Mouse (Mus musculus): Measurements from ENCODE around the gene Fabp1. TPM values are rescaled to one million over a fixed set of nuclear protein-coding genes. Genes with fewer than 3 reads are reported as not detected.

Fabp1 gene
- polyA plus RNA-seq, 1 experiment from 2014 or later, result 1.3 TPM

- Histone ChIP-seq H3K27ac (no peak overlapping the region), H3K27me3 (no peaks in the 10 kb centered on the region)
These were observed 50.0 kb downstream of the Fabp1 start for GRCm38 (mm10) chr6:71249615-71250014.

DNA sequence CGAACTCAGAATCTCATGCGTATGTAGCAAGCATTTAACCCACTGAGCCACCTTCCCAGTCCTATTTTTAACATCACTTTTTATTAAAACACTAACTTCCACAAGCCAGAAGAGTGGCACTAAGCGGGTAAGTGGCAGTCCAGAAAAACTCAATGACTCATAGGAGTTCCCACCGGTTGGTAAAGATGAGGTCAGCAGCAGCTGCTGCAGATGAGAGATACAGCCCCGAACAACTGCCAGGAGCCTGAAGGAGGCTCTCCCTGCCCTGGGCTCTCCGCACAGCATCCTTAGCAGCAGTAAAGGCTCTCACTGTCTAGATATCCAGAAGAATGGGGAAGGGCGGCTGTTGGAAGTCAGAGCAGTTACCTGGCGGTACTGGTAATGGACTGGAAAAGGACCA is 51.3 kb downstream of the Fabp1 start:
- H3K4me1 ChIP-seq, result no peaks in the 10 kb centered on the region
- ATAC-seq (ENCODE audit: borderline replicate concordance, extremely low read depth, low FRiP score, low TSS enrichment), result no peak

More at GRCm38 (mm10) chr6:71249615-71250014, 50.0 kb downstream of the Fabp1 start:
- 60% methylated on average over 3 of the region's 3 CpGs for WGBS
- H3K9ac ChIP-seq, result no peak overlapping the region
- no peak overlapping the region for H3K4me2 ChIP-seq
- no peak for ATAC-seq (ENCODE audit: borderline replicate concordance, extremely low read depth, low FRiP score, low TSS enrichment)
- no peaks in the 10 kb centered on the region for H3K9me3 ChIP-seq
- no peak overlapping the region for H3K4me3 ChIP-seq
- H3K4me1 ChIP-seq, result no peaks in the 10 kb centered on the region
- H3K36me3 ChIP-seq, result no peaks in the 10 kb centered on the region

DNA sequence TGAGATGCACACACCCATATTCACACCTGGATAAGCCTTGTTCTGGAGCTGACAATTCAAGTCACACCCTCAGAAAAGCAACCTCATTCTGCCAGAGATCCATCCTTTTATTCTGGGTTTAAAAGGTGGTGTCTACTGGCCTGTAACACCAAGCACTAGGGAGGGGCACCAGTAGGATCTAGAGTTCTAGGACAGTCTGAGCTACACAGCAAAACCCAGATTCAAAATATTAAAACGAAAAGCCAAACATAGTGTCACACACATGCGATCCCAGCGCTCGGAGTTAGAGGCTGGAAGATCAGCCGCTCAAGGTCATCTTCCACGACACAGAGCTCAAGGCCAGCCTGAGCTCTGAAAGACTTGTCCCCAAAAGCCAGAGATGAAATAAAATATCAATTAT is 54.8 kb downstream of the Fabp1 start:
- H3K36me3 ChIP-seq, result no peaks in the 10 kb centered on the region
- H3K9me3 ChIP-seq, result no peaks in the 10 kb centered on the region
- no peak overlapping the region for H3K27ac ChIP-seq
- ATAC-seq (ENCODE audit: borderline replicate concordance, extremely low read depth, low FRiP score, low TSS enrichment), result no peak
- H3K4me1 ChIP-seq, result no peaks in the 10 kb centered on the region
- H3K4me3 ChIP-seq, result no peak overlapping the region
- H3K4me2 ChIP-seq, result no peak overlapping the region
- H3K9ac ChIP-seq, result no peak overlapping the region
- WGBS, result 83% methylated on average over 6 of the region's 6 CpGs
- H3K27me3 ChIP-seq, result no peaks in the 10 kb centered on the region

More for the DNA sequence above, 51.3 kb downstream of the Fabp1 start:
- Histone ChIP-seq H3K4me2 (no peak overlapping the region), H3K36me3 (no peaks in the 10 kb centered on the region), H3K4me3 (no peak overlapping the region), H3K9ac (no peak overlapping the region), H3K9me3 (no peaks in the 10 kb centered on the region), H3K27me3 (no peaks in the 10 kb centered on the region), H3K27ac (no peak overlapping the region)
- WGBS, result 76% methylated on average over 8 of the region's 8 CpGs

Other genes starting within 250 kb of the Fabp1 start
- gene Foxi3, start 243.3 kb upstream of the Fabp1 start, polyA plus RNA-seq (2015; fragmentation: Nextera tagmentation; extraction: Ambion mirVana), result not detected in 2 replicates
- gene Thnsl2, start 55.4 kb upstream of the Fabp1 start, polyA plus RNA-seq (2015; fragmentation: Nextera tagmentation; extraction: Ambion mirVana), result 7.4 and 8.3 TPM in 2 replicates
- 46.8 and 52.2 TPM in 2 replicates for gene Krcc1, start 71.8 kb downstream of the Fabp1 start, polyA plus RNA-seq (2015; fragmentation: Nextera tagmentation; extraction: Ambion mirVana)
- 3.0 and 4.5 TPM in 2 replicates for gene Smyd1, start 122.4 kb downstream of the Fabp1 start, polyA plus RNA-seq (2015; fragmentation: Nextera tagmentation; extraction: Ambion mirVana)
- 0.18 and 1.6 TPM in 2 replicates for gene Cd8b1, start 123.0 kb downstream of the Fabp1 start, polyA plus RNA-seq (2015; fragmentation: Nextera tagmentation; extraction: Ambion mirVana)
- 0.06 and 1.2 TPM in 2 replicates for gene Cd8a, start 173.6 kb downstream of the Fabp1 start, polyA plus RNA-seq (2015; fragmentation: Nextera tagmentation; extraction: Ambion mirVana)
- gene Rmnd5a, start 240.8 kb downstream of the Fabp1 start, polyA plus RNA-seq (2015; fragmentation: Nextera tagmentation; extraction: Ambion mirVana), result 14.1 and 15.6 TPM in 2 replicates

Measured in lung, embryonic 15.5 days (tissue).